Mouse (Mus musculus): Measurements from ENCODE around the gene Gm960. TPM values are rescaled to one million over a fixed set of nuclear protein-coding genes. Genes with fewer than 3 reads are reported as not detected.
A peak's percentile ranks its signal among the peaks of the same experiment; 100 is the strongest.

Gene Gm960
- total RNA-seq, 4 experiments from 2014 or later: not detected

GRCm38 (mm10) chr19:4712156-4712780 lies 13.8 kb upstream of the Gm960 start:
- no peak for DNase-seq (ENCODE audit: low spot score)

- no peak for DNase-seq (ENCODE audit: low spot score)
Measured at GRCm38 (mm10) chr19:4711601-4712155, 13.2 kb upstream of the Gm960 start.

GRCm38 (mm10) chr19:4711098-4711600 lies 12.7 kb upstream of the Gm960 start, which contains the start of gene Sptbn2:
Gene Sptbn2 (plus strand): TSS chr19:4711167.
- DNase-seq (ENCODE audit: low spot score): no peak

- no peak for DNase-seq (ENCODE audit: low spot score)
Measured at GRCm38 (mm10) chr19:4708765-4709164, 10.3 kb upstream of the Gm960 start.

GRCm38 (mm10) chr19:4701221-4701620 lies 2.8 kb upstream of the Gm960 start:
- no peak for DNase-seq (ENCODE audit: low spot score)

- DNase-seq (ENCODE audit: low spot score): no peak
Measured at GRCm38 (mm10) chr19:4700656-4701055, 2.2 kb upstream of the Gm960 start.

GRCm38 (mm10) chr19:4699821-4700220 lies 1.4 kb upstream of the Gm960 start:
- DNase-seq (ENCODE audit: low spot score): no peak

- DNase-seq (ENCODE audit: low spot score): no peak
Measured at GRCm38 (mm10) chr19:4698856-4699255, 388 bp upstream of the Gm960 start.

GRCm38 (mm10) chr19:4697721-4698120 lies 747 bp downstream of the Gm960 start:
- DNase-seq (ENCODE audit: low spot score): no peak

GRCm38 (mm10) chr19:4697121-4697520 lies 1.3 kb downstream of the Gm960 start:
- no peak for DNase-seq (ENCODE audit: low spot score)

- no peak for DNase-seq (ENCODE audit: low spot score)
Measured at GRCm38 (mm10) chr19:4694346-4694745, 4.1 kb downstream of the Gm960 start.

- DNase-seq (ENCODE audit: low spot score): no peak
Measured at GRCm38 (mm10) chr19:4672401-4672800, 26.1 kb downstream of the Gm960 start.

GRCm38 (mm10) chr19:4670776-4671175 lies 27.7 kb downstream of the Gm960 start:
- DNase-seq (ENCODE audit: low spot score): no peak

- DNase-seq (ENCODE audit: low spot score): no peak
Measured at GRCm38 (mm10) chr19:4666815-4667214, 31.7 kb downstream of the Gm960 start.

- no peak for DNase-seq (ENCODE audit: low spot score)
Measured at GRCm38 (mm10) chr19:4658156-4658555, 40.3 kb downstream of the Gm960 start.

- DNase-seq (ENCODE audit: low spot score): no peak
Measured at GRCm38 (mm10) chr19:4646917-4647492, 51.5 kb downstream of the Gm960 start.

- no peak for DNase-seq (ENCODE audit: low spot score)
Measured at GRCm38 (mm10) chr19:4644271-4644670, 54.2 kb downstream of the Gm960 start.

- no peak for DNase-seq (ENCODE audit: low spot score)
Measured at GRCm38 (mm10) chr19:4635986-4636385, 62.5 kb downstream of the Gm960 start.

GRCm38 (mm10) chr19:4628819-4629218 lies 69.6 kb downstream of the Gm960 start:
- peak; percentile 41 for DNase-seq (ENCODE audit: low spot score)

GRCm38 (mm10) chr19:4625829-4626535 lies 72.5 kb downstream of the Gm960 start:
- no peak for DNase-seq (ENCODE audit: low spot score)

- peak; percentile 84 for DNase-seq (ENCODE audit: low spot score)
Measured at GRCm38 (mm10) chr19:4625179-4625828, 73.2 kb downstream of the Gm960 start, which contains the start of gene Rce1. Gene Rce1 (minus strand): TSS chr19:4625641.
